Mouse (Mus musculus): ENCODE measurements around the gene Trabd2b.

- TF ChIP-seq MAFK (IDR thresholded peaks at IDR 0.05; ENCODE audit: insufficient read depth, low read depth, low read length): no peak
- no peak for TF ChIP-seq ZC3H11A (IDR thresholded peaks at IDR 0.05; ENCODE audit: borderline replicate concordance, low read depth, low read length)
- TF ChIP-seq HCFC1 (IDR thresholded peaks at IDR 0.05; ENCODE audit: borderline replicate concordance, insufficient read depth, low read length): no peak
- no peak for TF ChIP-seq CHD2 (IDR thresholded peaks at IDR 0.05; ENCODE audit: low read depth, low read length)
- TF ChIP-seq ZNF384 (IDR thresholded peaks at IDR 0.05; ENCODE audit: low read depth, low read length): no peak
Observed at GRCm38 (mm10) chr4:114642469-114642868, 235.9 kb downstream of the Trabd2b start.

Measured in ES-E14 (cell line).